Mouse (Mus musculus) testis, adult 2 months (tissue): ENCODE results near the gene Fam53a.

Experiments used
- CTCF ChIP-seq: fragments of 200-500 bp; IDR thresholded peaks from 2 replicates; pipeline ENCODE4 v1.5.1; 2012; ENCODE audit warnings: low read depth, mild to moderate bottlenecking, inconsistent platforms, low read length, moderate library complexity; ENCODE audit not compliant: control insufficient read depth, insufficient read depth, insufficient replicate concordance
- POLR2A ChIP-seq: fragments of 200-500 bp; IDR thresholded peaks from 2 replicates; pipeline ENCODE4 v1.6.1; 2012; ENCODE audit warnings: low read depth, mild to moderate bottlenecking, inconsistent platforms, low read length, moderate library complexity; ENCODE audit not compliant: control insufficient read depth

DNA sequence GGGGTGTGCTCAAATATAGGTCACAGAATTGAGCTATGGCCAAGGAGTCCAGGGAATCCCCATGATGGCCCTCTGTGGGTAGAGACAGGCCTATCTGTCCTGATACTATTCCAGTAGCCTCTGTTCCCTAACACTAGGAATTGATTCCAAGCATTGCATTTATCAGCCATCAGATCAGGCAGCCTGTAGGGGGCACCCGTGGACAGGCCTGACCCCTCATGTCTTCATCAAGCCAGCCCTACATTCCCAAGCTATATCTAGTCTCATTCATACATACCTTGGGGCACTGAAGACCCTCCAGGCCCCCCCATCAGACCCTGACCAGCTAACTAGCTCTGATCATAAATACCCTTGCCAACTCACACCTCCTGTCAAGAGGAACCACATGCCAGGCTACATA, 46.5 kb upstream of the Fam53a start:
- TF ChIP-seq POLR2A (no peak), CTCF (peak; percentile 33; the same call in 1 of the 2 replicates)
